Mouse (Mus musculus) telencephalon, adult 2 months (tissue): ENCODE results near the gene Rab23.

ENCODE experiments used
- DNase-seq: peaks from one replicate; pipeline ENCODE4 v3.0.0-alpha.2; 2011; ENCODE audit warnings: low read depth, low spot score

Rab23 gene

DNA sequence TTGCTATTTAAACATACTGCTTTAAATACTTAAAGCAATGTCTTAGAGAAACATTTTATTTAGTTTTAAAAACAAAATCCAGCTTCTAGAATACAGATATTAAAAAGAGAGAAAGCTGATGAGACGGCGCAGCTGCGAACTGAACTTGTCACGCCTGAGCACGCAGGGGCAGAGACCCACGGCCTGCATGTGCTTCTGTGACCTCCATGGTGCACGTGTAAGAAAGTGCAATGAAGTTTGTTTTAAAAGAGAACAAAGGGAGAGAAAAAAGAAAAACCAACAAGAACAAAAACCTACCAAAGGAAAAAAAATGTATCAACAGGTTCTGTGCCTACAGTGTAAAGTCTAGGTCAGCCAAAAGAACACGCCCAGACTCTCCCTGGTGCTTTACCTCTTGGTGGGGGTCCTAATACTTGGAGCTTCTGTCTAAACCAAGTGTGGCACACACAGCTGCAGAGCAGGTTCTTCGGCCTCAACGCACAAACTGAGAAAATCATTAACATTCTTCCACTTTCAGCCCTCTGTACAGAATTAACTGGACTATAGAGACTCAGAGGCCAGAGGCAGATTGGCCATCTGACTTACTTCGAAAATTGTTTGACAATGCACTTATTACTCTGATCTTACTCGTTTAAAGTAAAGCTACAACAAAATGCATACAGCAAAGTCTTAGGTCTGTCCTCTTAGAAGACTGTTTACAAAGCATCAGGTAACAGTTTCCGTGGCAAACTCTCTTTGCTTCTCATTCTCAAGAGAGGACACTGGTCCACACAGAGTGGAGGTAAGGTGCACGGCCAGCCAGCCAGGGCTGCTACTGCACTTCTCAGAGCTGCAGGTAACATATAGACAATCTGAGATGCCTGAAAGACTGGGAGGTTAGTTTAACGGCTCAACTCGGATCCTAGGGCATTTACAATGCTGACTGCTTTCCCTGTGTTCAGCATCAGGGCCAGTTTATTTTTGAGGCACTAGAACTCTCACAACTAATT is 47.1 kb downstream of the Rab23 start:
- DNase-seq: no peak

GRCm38 (mm10) chr1:33768091-33768787 is 48.6 kb downstream of the Rab23 start:
- DNase-seq: no peak

DNA sequence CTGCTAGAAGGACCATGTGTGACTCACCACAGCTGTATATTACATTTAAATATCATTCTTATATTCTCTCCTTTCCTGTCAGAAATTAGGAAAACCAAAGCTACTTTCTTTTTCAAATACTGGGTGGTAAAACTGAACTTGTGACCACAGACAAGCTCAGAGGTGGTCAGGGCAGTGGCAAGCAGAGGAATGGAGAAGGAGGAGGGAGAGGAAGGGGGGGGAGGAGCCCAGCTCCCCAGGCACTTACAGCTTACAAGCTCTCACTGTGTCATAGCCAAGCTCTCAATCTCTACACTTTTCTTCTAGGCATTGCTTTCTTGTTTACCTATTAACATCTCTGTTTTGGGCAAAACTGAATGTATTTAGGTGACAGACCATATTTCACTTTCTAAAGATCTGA is 49.1 kb downstream of the Rab23 start:
- no peak for DNase-seq

- no peak for DNase-seq
These were observed 51.9 kb downstream of the Rab23 start for GRCm38 (mm10) chr1:33771621-33772020.

GRCm38 (mm10) chr1:33772106-33772505 is 52.4 kb downstream of the Rab23 start:
- DNase-seq: peak; percentile 57

DNA sequence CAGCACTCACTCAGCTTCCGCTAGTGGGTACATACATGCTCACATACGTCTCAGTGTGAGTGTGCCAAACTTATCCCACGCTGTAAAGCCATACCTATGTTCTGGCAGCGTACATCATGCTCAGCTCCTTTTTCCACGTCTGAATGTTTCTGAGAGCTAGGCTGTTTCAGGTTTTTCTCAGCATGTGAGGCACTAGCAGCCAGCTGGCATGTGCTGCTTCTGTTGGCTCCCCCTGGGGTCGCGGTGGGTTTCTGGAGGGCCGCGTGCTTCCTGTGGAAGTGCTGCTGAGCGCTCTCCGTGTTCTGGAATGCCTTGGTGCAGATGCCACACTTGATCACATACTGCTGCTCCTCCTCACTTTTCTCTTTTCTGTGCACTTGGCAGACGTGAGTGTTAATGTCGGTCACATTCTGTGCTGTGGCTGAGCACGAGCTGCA is 56.5 kb downstream of the Rab23 start:
- DNase-seq: no peak

DNA sequence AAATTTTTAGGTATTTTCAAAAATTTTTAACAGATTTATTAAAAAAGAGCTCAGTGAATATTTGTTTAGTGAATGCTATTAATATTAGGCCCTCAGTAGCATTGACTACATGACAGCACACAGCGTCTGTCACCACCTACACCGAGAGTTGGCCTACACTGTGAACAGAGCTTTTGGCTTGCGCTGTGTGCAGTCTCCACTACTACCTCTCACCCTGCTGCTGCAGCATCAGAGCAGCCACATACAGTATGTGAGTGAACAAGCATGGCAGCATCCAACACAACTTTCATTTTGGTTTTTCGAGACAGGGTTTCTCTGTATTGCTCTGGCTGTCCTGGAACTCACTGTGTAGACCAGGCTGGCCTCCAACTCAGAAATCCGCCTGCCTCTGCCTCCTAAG is 64.9 kb downstream of the Rab23 start:
- no peak for DNase-seq

DNA sequence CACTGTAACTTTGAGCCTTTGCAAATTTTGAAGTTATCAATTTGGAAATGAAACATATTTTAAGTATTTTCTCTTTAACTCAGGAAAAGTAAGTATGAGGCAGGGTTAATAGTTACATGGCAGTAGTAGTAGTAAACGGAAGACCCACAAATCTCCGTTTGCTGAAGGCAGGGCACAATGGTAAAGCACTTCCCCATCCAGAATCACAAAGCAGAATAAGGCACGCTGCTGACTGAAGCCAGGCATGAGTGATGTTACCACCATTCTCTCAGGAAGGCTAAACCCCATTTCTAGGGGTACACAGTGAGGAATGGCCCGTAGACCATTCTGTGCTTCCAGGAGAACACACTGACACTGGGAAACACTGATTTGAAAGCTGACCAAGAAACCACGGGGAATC is 68.4 kb downstream of the Rab23 start:
- no peak for DNase-seq

DNA sequence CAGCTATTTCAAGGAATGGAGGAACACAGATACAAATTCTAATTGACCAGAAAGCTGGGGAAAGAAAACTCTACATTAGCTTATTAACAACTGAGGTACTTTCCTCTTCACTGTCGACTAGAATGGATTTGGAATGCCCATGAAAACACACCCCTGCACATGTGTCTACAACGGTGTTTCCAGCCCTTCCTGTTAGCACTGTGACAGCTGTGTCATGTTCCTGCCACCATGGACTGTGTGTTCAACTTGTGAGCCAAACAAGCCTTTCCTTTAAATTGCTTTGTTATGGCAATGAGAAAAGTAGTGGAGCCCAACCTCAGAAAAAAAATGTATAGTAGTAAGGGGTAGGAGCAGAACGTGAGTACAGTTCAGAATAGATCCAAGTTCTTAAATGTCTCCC is 68.8 kb downstream of the Rab23 start:
- DNase-seq: no peak
